Comparison of ENCODE assay signal across 10 mouse cellular contexts in genomic region chr19:10014824-10015223, GRCm38 (mm10). TPM values are rescaled to one million over a fixed set of nuclear protein-coding genes. Genes with fewer than 3 reads are reported as not detected.
DNase-seq lines count a peak whose midpoint lies in the region; ATAC-seq and TF ChIP-seq lines count a peak whose summit lies in the region.
"Had no signal": no experiment of that assay in that cellular context is flagged by ENCODE, and none has a peak within 500 bp of the region (broad histone marks: within the 10 kb centered on the region; RNA-seq: fewer than 3 reads in every experiment).

No protein-coding gene starts in this region.

- no peaks in the 10 kb centered on the region for H3K36me3 ChIP-seq in lung, embryonic 14.5 days (ENCODE audit: insufficient read depth)
- no peaks in the 10 kb centered on the region for H3K36me3 ChIP-seq in lung, postnatal 0 days (ENCODE audit: insufficient read depth, low read length)
- H3K36me3 ChIP-seq in limb, embryonic 12.5 days = no peaks in the 10 kb centered on the region

- 64% methylated on average over 13 of the region's 13 CpGs for WGBS in lung, embryonic 14.5 days
- 68% methylated on average over 13 of the region's 13 CpGs for WGBS in lung, postnatal 0 days
- WGBS in limb, embryonic 12.5 days = 70% methylated on average over 13 of the region's 13 CpGs

- TF ChIP-seq POLR2A in embryonic fibroblast, embryonic 13.5 days (IDR thresholded peaks at IDR 0.05; ENCODE audit: low read depth, low read length) = no peak

- H3K4me3 ChIP-seq in lung, embryonic 14.5 days (ENCODE audit: low read depth, low read length) = peak overlapping the region; percentile 22; the same call in 1 of the 2 replicates
- no peak overlapping the region for H3K4me3 ChIP-seq in lung, postnatal 0 days (ENCODE audit: low read depth, low read length)
- H3K4me3 ChIP-seq in embryonic fibroblast, embryonic 13.5 days (ENCODE audit: insufficient read depth, low read length) = no peak overlapping the region
- H3K4me3 ChIP-seq in limb, embryonic 12.5 days (replicated peaks) = no peak overlapping the region

- no peaks in the 10 kb centered on the region for H3K27me3 ChIP-seq in lung, embryonic 14.5 days (ENCODE audit: insufficient read depth, low read length)
- no peaks in the 10 kb centered on the region for H3K27me3 ChIP-seq in lung, postnatal 0 days (replicated peaks; ENCODE audit: insufficient read depth, low read length)
- H3K27me3 ChIP-seq in limb, embryonic 12.5 days = no peaks in the 10 kb centered on the region
- H3K27me3 ChIP-seq: Patski had no signal

- H3K4me1 ChIP-seq in lung, embryonic 14.5 days (ENCODE audit: insufficient read depth) = peaks cover 11% of the 10 kb centered on the region; the same call in 1 of the 2 replicates
- peaks cover 23% of the 10 kb centered on the region for H3K4me1 ChIP-seq in lung, postnatal 0 days (ENCODE audit: insufficient read depth, low read depth, low read length)
- peaks cover 15% of the 10 kb centered on the region for H3K4me1 ChIP-seq in embryonic fibroblast, embryonic 13.5 days (ENCODE audit: control insufficient read depth, insufficient read depth, low read length)
- peaks cover 61% of the 10 kb centered on the region for H3K4me1 ChIP-seq in limb, embryonic 12.5 days (replicated peaks)

- no peak for DNase-seq in lung, embryonic 14.5 days
- no peak for DNase-seq in lung, postnatal 0 days (ENCODE audit: low spot score)
- peak; percentile 87 to 90 for DNase-seq in spleen, postnatal 4 days (ENCODE audit: low spot score in 2 of 2)
- no peak for DNase-seq in adrenal gland, adult 18-20 months (ENCODE audit: low spot score in 2 of 2)
- DNase-seq in Muller cell, postnatal 12 days (ENCODE audit: inconsistent ontology term) = no peak
- no peak for DNase-seq in layer of hippocampus, postnatal 10 days (ENCODE audit: low spot score in 2 of 2)

- no peaks in the 10 kb centered on the region for H3K9me3 ChIP-seq in lung, embryonic 14.5 days (ENCODE audit: low read depth, low read length)
- H3K9me3 ChIP-seq in lung, postnatal 0 days (ENCODE audit: low read length) = no peaks in the 10 kb centered on the region
- no peaks in the 10 kb centered on the region for H3K9me3 ChIP-seq in limb, embryonic 12.5 days

- no peak for TF ChIP-seq CTCF in lung, embryonic 14.5 days (IDR thresholded peaks at IDR 0.05; ENCODE audit: low read depth)
- TF ChIP-seq CTCF in lung, postnatal 0 days (IDR thresholded peaks at IDR 0.05) = no peak
- TF ChIP-seq CTCF in embryonic fibroblast, embryonic 13.5 days (IDR thresholded peaks at IDR 0.05; ENCODE audit: borderline replicate concordance, insufficient read depth, low read length) = no peak

- peak overlapping the region; percentile 11; the same call in 1 of the 2 replicates for H3K4me2 ChIP-seq in lung, embryonic 14.5 days
- H3K4me2 ChIP-seq in lung, postnatal 0 days (replicated peaks; ENCODE audit: low read depth, low read length) = no peak overlapping the region
- H3K4me2 ChIP-seq in limb, embryonic 12.5 days = no peak overlapping the region

- TF ChIP-seq EP300 in lung, postnatal 0 days (IDR thresholded peaks at IDR 0.05) = no peak

- H3K27ac ChIP-seq in lung, embryonic 14.5 days (ENCODE audit: low read depth) = peak overlapping the region; percentile 64; the same call in 1 of the 2 replicates
- no peak overlapping the region for H3K27ac ChIP-seq in lung, postnatal 0 days (ENCODE audit: low read length)
- 0 out of 2 replicates have a peak overlapping the region, but pooled peaks have one; percentile 79 for H3K27ac ChIP-seq in embryonic fibroblast, embryonic 13.5 days (ENCODE audit: insufficient read depth, low read length)
- H3K27ac ChIP-seq in limb, embryonic 12.5 days = peak overlapping the region; percentile 96

- no peak for ATAC-seq in lung, embryonic 14.5 days (ENCODE audit: insufficient read depth)
- no peak for ATAC-seq in lung, postnatal 0 days
- ATAC-seq in limb, embryonic 12.5 days (ENCODE audit: insufficient number of reproducible peaks, insufficient read depth, low FRiP score, low TSS enrichment, low read depth) = no peak
- ATAC-seq: Patski had no signal

- peak overlapping the region; percentile 41; the same call in 1 of the 2 replicates for H3K9ac ChIP-seq in lung, embryonic 14.5 days
- no peak overlapping the region for H3K9ac ChIP-seq in lung, postnatal 0 days (replicated peaks; ENCODE audit: low read depth)
- 0 out of 2 replicates have a peak overlapping the region, but pooled peaks have one; percentile 23 for H3K9ac ChIP-seq in limb, embryonic 12.5 days (replicated peaks)

RNA-seq across cellular contexts. Expression of gene Rab3il1, which starts 13.4 kb away (rescaled TPM):
- 30.9 and 34.0 TPM in 2 replicates for polyA plus RNA-seq in lung, embryonic 14.5 days (2014; fragmentation: Nextera tagmentation; extraction: Ambion mirVana)
- 23.8 and 25.9 TPM in 2 replicates for polyA plus RNA-seq in lung, postnatal 0 days (2015; fragmentation: Nextera tagmentation; extraction: Ambion mirVana)
- 6.5 and 18.2 TPM in 2 replicates for polyA plus RNA-seq in embryonic fibroblast, embryonic 13.5 days (2011; ENCODE audit: insufficient read length, low read depth, missing spikeins)
- 32.0 and 35.8 TPM in 2 replicates for polyA plus RNA-seq in limb, embryonic 12.5 days (2016; fragmentation: Nextera tagmentation; extraction: Ambion mirVana)
- 1 to 10 TPM; 3.6 to 5.9 TPM for total RNA-seq in adrenal gland, adult 18-20 months (2021)
- 10 to 100 TPM; 13.9 to 14.5 TPM for total RNA-seq in layer of hippocampus, postnatal 10 days (2021)
- total RNA-seq: neutrophil, adult 5-6 weeks had no signal

RNA-seq across cellular contexts. Expression of gene Best1, which starts 13.4 kb away (rescaled TPM):
- 1.0 and 1.4 TPM in 2 replicates for polyA plus RNA-seq in lung, embryonic 14.5 days (2014; fragmentation: Nextera tagmentation; extraction: Ambion mirVana)
- 2.0 and 2.3 TPM in 2 replicates for polyA plus RNA-seq in lung, postnatal 0 days (2015; fragmentation: Nextera tagmentation; extraction: Ambion mirVana)
- 0.33 and 0.60 TPM in 2 replicates for polyA plus RNA-seq in embryonic fibroblast, embryonic 13.5 days (2011; ENCODE audit: insufficient read length, low read depth, missing spikeins)
- 2.2 and 2.3 TPM in 2 replicates for polyA plus RNA-seq in limb, embryonic 12.5 days (2016; fragmentation: Nextera tagmentation; extraction: Ambion mirVana)
- total RNA-seq in adrenal gland, adult 18-20 months (2021) = under 1 TPM; 0.22 to 0.30 TPM
- 1 to 10 TPM; 1.9 to 3.0 TPM for total RNA-seq in layer of hippocampus, postnatal 10 days (2021)
- polyA plus RNA-seq: Patski had no signal

RNA-seq across cellular contexts. Expression of gene Fads3, which starts 26.5 kb away (rescaled TPM):
- 31.1 and 38.8 TPM in 2 replicates for polyA plus RNA-seq in lung, embryonic 14.5 days (2014; fragmentation: Nextera tagmentation; extraction: Ambion mirVana)
- 79.6 and 96.1 TPM in 2 replicates for polyA plus RNA-seq in lung, postnatal 0 days (2015; fragmentation: Nextera tagmentation; extraction: Ambion mirVana)
- polyA plus RNA-seq in embryonic fibroblast, embryonic 13.5 days (2011; ENCODE audit: insufficient read length, low read depth, missing spikeins) = 115 and 142 TPM in 2 replicates
- 5.8 and 5.9 TPM in 2 replicates for polyA plus RNA-seq in limb, embryonic 12.5 days (2016; fragmentation: Nextera tagmentation; extraction: Ambion mirVana)
- total RNA-seq in adrenal gland, adult 18-20 months (2021) = 10 to 100 TPM; 10.3 to 54.2 TPM
- 10 to 100 TPM; 49.1 to 54.6 TPM for total RNA-seq in layer of hippocampus, postnatal 10 days (2021)
- total RNA-seq: neutrophil, adult 5-6 weeks had no signal

RNA-seq across cellular contexts. Expression of gene Fth1, which starts 34.4 kb away (rescaled TPM):
- polyA plus RNA-seq in lung, embryonic 14.5 days (2014; fragmentation: Nextera tagmentation; extraction: Ambion mirVana) = 1,651 and 1,692 TPM in 2 replicates
- polyA plus RNA-seq in lung, postnatal 0 days (2015; fragmentation: Nextera tagmentation; extraction: Ambion mirVana) = 3,752 and 3,783 TPM in 2 replicates
- polyA plus RNA-seq in embryonic fibroblast, embryonic 13.5 days (2011; ENCODE audit: insufficient read length, low read depth, missing spikeins) = 1,225 and 1,491 TPM in 2 replicates
- polyA plus RNA-seq in limb, embryonic 12.5 days (2016; fragmentation: Nextera tagmentation; extraction: Ambion mirVana) = 1,334 and 1,385 TPM in 2 replicates
- 1,000 to 10,000 TPM; 3,118 to 4,182 TPM for total RNA-seq in adrenal gland, adult 18-20 months (2021)
- 1,000 to 10,000 TPM; 2,066 to 2,109 TPM for total RNA-seq in layer of hippocampus, postnatal 10 days (2021)

Comparison
In these comparisons a context has a peak if more than half of its experiments do, and no peak if none do; other contexts are left out.
1. DNase-seq: peak in spleen, postnatal 4 days (2 of 2); none in lung, embryonic 14.5 days (single experiment), lung, postnatal 0 days (single experiment), adrenal gland, adult 18-20 months (0 of 2), Muller cell, postnatal 12 days (single experiment) and layer of hippocampus, postnatal 10 days (0 of 2).